Mouse (Mus musculus) urinary bladder, adult 2 months (tissue): ENCODE results near the gene Fgfr2. TPM values are rescaled to one million over a fixed set of nuclear protein-coding genes. Genes with fewer than 3 reads are reported as not detected.

ENCODE experiments used
- DNase-seq: peaks from one replicate; pipeline ENCODE4 v3.0.0; 2022; ENCODE audit warnings: low spot score
- polyA plus RNA-seq: library from polyadenylated mRNA; depleted of rRNA; stranded (reverse); fragments of >200 nt; gene quantifications from 2 replicates; pipeline ENCODE4 v1.2.3, GENCODE M21; 2012

The Fgfr2 gene
- polyA plus RNA-seq, 1 experiment = 80.2 TPM

DNA sequence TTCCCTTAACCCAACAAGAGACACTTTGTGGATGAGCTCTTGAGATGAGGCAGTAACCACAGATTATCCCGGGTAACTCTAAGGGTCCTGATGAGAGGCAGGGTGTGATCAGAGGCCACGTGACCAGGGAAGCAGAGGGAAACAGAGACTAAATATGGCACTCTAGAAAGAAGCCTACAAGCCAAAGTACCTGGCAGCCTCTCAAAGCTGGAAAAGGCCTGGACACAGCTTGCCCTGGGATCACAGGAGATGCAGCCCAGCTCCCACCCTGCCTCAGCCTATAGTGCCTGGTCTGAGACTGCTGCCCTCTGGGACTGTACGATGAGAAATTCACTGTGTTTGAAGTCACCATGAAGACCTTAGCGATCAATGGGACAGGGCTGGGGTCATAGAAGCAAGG is 889.4 kb downstream of the Fgfr2 start:
- no peak for DNase-seq

DNA sequence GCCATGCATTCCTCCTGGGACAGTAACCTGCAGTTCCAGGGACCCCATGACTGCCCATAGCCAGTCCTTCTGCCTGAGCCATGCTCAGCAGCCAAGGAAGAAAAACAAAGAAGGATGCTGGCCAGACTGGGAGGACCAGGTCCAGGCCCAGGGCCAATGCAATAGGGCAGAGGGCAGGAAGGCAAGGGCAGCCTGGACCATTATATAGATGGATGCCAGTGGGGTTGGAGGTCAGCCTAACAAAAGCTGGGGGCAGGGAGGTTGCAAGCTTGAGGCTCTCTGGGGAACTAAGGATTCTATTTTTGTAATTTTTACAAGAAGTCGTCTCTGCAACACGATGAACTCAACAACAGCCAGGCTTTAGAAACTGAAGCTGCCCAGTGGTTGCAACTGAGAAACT is 890.2 kb downstream of the Fgfr2 start:
- DNase-seq = no peak

DNA sequence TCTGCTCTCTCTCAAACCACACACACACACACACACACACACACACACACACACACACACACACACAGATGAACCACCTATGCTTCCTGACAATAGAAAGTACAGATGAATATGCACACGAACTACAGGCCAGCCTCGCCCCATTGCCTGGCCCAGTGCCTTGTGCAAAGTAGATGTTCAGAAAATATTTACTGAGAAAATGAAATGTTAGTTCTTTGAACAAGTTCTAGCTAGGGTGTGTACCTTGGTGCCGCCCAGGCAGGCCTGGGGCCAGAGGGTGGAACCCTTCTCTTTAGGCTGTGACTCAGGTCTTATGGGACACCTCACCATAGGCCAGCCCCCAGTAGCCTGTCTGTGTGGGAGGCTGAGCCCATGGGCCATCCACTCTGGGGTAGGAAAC is 891.7 kb downstream of the Fgfr2 start:
- no peak for DNase-seq

DNA sequence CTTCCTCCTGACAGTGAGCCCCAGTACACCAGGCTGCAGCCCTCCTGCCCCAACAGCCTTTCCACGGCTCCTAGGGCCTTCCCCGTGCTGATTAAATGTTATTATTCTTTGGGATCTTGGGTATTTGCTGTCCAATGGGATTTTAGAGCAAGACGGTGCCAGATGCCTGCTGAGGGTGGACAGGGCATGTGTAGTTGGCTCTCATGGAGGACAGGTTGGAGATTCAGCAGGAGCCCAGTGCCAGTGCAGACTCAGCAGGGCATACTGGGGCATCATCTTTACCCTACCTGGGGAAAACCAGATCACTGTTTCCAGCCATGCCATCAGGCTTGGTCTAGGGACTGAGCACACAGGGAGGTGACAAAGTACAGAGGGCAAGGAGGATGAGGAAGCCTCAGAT is 892.2 kb downstream of the Fgfr2 start:
- DNase-seq = no peak

DNA sequence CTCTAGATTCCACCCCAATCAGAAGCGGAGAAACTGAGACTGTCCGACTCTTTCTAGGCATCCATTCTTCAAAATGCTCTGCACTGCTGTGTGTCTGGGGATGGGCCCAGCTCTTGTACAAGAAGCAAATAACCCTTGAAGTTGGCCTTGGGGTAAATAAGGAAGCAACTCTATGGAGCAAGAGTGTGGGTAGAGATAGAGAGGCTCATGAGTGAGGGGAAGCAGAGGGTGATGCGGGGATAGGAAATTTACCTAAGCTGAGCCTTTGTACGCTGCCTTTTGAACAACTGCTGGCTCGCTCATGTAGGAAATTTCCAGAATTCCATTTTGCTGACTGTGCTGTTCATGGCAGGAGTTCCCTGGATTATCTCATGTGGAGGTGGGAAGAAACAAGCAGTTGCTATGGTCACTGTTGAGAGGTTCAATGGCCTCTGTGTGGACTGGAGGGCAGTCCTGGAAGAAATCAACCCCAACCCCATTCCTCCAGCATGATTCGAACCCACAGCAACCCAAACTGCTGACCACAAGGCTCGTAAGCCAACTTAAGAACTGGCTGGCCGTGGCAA is 896.0 kb downstream of the Fgfr2 start:
- DNase-seq = no peak

DNA sequence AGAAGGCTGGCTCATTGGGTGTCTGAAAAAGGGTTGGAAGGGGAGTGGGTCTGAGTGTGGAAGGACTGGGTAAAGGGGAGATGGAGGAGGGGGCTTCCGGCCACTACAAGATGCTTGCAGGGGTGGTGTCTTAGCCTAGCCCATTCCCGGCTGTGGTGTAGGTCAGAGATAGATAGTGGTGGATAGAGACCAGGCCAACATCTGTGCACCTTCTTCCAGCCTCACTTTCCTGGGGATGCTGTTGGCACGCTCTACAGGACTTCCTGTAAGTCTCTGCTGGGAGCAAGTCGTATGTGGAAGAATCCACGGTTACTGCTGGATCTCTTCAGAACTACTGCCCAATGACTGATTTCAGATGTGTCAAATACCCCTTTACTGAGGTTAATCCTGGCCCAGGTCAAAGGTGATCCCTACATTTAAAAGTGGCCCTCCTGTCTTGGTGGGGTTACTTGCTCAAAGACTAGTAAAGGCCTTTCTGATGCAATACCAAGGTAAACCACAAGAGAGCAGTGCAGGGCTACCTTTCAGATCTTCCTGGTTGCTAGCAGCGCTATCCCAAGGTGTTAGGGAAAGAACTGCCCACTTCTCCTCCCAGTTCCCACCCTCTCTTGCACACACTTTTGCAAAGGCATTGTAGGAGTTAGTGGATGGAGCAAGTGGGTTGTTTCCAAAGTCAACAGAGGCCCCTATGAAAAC is 896.6 kb downstream of the Fgfr2 start:
- no peak for DNase-seq

DNA sequence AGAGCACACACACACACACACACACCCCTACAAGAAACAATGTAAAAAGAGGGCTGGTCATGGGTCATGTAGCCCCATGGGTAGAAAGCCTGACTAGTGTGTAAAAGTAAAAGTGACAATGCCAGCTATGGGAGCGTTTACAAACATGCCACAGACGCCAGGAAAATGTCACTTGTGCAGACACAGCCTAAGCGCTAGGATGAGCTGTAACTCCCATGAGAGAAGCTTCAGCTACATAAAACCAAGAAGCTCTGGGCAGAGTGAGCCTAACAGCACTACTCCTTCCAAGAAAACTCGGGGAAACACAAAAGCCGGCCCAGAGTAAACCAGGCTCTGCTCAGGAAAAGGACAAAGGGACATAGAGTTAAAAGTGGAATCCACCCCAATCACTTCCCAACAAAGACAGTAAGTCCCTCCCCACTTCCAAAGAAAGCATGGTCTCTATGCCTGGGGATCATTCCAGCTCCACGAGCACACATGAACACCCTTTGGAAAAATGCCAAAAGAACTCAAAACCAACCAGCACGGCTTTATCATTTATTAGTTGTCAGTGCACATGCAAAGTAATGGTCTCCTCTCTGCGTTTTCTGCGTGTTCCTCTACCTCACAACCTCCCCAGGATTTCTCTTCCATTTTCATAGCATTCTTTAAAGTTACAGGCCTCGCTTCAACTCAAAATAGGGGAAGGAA is 899.6 kb downstream of the Fgfr2 start:
- DNase-seq = no peak

DNA sequence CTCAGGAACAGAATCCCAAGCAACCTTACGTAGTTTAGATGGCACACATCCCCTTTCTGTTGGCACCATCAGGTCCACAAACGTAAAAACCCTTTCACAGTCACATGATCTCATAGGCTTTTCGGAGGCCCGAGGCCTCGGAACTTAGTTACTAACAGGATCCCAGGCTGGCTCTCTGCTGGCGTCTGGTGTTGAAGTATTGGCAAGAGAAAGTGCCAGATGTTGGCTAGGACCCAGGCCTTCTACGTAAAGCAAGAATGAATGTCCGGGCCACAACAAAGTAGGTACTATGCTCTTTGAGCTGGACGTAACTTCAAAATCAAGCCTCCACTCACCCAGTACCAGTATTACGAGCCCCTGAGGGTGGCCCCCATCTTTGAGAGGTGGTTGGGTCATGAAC is 909.1 kb downstream of the Fgfr2 start:
- no peak for DNase-seq

DNA sequence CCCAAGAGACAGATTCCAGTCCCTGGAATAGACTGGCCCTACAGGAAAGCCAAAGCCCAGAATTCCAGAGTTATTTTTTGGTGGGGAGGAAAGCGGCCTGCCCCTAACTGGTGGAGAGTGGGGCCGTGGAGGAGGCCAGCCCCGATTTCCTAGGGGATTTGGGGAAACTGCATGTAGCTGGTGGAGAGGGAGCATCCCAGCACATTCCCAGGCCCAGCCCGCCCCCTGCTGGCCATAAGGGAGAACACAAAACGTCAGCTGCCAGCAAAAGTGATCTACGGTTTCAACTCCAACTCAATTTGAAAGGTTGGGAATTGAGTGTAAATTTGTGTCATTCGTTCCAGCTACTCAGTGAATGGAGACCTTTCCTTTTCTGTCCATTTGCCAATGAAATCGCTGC is 909.7 kb downstream of the Fgfr2 start:
- DNase-seq = peak; percentile 54

DNA sequence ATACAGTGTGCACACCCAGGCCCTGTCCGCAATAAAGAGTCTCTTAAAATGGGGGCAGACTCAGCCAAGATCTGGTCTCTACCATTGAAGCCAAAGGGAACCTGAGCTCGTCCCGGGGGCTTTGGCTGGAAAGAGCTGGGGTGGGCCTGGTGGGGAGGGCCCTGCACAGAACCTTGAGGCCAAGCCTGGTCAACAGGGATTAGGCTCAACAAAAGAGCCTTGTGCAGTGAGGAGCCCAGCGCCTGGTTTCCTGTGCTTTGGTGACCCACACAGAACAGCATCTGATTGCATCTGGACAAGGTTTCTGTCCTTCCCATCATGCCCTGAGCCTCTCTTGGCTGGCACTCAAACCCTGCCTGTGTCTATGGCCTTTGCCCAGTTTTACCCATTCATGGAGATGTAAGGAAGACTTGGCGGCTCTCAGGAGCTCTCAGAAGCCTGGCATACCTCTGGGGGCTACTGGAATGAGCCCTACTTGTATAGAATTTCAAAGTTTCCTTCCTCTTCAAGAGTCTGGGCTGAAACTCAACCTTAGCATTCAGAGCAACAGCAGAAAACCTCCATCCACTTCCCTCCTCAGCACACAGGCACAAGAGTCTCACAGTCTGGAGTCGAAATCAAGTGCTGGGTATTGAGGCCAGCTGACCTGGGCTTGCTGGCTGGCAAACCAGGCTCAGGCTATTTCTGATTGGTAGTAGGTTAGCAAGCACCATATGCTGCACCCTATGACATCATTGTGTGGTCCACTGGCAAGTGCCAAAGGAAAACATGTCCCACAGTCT is 911.0 kb downstream of the Fgfr2 start:
- DNase-seq = no peak

DNA sequence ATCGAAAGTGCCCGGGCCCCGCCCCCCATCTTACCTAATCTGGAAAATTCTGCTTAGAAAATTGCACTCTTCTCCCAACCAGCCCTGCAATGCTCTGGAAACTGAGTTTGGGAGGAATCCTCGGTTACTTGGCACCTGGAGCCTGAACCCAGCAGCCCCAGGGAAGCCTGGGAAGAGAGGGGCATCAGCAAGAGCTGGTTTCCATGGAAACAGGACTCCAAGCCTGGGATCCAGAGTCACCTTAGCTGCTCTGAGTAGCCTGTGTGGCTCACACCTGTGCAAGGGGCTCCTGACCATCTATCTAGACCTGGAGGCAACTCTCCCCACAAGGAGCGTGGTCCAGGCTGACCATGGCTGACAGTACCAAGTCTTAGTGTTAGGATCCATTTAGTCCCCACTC is 912.5 kb downstream of the Fgfr2 start:
- DNase-seq = no peak

DNA sequence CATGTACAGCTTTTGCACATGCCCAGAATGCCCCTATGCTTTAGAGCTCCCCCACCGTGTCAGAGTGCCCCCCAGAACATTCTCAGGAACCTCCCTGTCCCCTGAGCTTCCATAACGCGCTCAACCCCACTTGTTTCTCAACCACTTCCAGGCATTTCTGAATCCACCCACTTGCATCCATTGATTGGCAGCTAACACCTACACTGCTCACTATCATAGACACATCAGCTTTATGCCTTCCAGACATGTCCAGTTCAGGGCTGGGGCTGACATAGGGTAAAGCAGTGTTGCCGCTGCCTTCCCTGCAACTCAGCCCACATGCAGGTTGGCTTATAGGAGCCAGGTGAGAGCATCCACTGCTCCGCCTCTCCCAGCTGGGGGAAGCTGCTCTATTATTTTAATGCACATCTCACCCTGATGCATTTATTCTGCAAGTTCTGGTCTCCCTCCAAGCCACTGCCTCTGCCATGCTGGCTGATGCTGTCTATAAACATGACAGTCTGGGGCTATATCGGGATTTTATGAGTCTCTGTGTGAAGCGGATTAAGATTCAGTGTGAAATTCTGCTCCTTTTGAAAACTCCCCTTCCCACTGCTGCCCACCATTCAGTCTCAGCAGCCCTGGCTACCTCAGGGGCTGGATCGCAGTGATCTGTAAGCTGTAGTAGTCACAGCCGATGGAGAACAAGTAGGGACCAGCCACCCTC is 914.1 kb downstream of the Fgfr2 start:
- no peak for DNase-seq

DNA sequence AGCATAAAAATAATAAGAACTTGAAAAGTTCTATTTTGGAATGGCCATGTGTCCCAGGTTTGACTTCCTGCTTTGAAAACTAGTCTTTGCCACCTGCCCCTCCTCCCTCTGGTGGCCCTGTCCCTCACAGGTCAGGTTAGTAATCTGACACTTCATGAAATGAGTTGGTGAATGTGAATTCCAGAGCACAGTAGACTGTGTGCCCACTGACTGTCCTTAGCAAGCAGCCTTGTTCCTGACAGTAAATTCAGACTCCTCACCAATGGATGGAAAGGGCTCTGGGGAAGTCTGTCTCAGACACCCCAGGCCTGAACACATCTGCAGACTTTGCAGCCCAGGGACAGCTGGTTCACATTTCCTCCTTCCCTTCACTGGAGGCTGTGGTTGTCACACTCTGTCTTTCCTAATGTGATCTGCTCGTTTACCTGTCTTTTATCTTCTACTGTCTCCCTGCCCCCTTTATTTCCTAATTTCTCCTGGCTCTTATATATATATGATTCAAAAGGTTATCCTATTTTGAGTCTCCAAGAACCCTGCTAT is 919.0 kb downstream of the Fgfr2 start:
- DNase-seq = no peak

DNA sequence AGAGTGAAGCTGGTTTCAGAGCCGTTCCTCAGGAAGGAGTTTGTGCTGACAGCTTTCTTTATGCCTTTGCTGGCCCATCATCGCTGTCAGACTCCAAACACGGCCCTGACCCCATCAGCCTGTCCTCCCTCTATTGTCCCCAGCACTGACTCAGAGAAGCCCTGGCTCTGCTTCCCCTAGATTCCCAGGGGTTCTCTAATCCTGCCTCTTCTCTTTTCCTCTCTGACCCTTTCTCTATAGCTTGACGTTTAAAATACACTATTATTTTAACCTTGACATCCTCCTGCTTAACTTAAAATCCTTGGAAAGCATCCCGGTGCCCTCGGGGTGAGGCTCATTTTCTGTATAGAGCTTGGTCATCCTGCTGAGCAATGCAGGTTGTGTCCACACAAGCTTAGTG is 923.5 kb downstream of the Fgfr2 start:
- no peak for DNase-seq

DNA sequence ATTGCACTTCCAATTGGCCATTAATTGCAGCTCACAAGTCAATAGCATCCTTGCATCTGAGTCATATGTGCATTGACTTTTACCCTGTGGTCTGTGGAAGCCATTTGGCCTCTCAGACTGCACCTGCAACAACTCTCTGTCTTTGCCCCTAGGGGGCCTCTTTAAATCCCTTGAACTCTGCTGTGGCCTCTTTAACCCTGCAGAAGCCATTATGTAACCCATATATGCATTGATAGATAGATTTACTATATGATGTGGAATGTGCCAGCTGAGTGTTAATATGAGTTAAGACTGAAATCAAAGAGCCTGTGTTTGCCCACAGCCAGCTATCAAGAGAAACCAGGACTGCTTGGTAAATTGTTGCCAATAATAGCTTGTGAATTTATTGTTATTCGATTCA is 924.3 kb downstream of the Fgfr2 start:
- no peak for DNase-seq

DNA sequence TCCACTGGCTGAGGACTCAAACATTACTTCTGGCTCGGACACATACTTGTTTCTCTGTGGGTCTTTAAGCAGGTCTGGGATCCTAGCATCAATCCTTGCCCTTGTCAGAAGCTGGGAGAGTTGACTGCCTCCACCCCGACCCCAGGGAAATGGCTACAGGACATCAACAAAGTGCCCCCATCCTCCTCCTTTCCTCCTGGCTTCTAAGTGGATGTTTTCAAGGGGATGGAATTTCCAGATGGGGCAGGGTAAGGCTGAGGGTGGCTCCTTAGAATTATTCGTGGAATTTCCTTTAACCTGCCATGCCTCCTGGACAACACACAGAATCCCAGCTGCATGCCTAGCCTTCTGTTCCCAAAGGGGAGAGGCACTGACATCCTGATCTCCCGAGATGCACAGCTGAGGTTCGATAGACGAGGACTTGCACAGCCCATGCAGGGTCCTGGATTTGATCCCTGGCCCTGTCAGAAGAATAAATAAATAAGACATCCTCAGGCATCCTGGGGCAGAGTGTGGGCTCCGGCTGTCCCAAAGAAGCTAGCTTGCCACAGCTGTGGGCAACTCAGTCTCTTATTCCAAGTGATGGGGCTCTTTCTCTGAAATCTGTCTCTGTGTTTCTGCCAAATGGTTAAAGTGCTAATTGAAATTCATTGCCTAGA is 925.2 kb downstream of the Fgfr2 start:
- no peak for DNase-seq

DNA sequence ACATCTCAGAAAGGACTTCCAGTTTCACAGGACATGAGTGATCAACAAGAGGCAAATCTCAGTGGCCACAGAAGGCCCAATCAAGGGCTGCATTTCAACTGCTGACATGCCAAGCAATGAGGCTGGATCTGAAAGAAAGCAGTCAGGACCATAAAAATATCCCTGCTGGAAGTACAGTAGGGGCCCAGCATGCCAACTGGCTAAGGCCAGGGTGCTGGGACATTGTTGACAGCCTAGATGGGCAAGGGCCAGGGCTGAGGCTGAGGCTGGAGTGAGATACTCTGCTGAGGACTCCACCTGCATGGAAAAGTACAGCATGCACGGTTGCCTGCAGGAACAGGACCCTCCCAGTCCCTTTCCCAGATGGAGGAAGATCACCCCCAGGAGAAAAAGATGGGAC is 926.6 kb downstream of the Fgfr2 start:
- DNase-seq = no peak

DNA sequence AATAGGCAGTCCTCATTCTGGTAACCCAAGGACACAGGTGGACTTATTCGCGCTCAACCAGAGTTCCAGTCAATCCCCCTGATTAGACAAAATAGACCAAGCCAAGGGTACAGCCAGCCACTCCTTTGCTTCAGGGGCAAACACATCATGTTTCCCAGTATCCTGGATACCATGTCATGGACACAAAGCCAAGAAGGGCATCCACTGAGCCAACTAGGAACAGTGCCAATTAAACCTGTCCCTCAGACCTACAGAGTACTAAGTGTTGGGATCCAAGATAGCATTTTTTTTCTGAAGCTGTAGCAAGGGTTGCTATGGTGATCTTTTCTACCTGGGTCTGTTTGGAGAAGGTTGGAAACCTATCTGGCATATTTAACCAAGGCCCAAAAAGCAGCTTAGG is 929.5 kb downstream of the Fgfr2 start:
- no peak for DNase-seq

DNA sequence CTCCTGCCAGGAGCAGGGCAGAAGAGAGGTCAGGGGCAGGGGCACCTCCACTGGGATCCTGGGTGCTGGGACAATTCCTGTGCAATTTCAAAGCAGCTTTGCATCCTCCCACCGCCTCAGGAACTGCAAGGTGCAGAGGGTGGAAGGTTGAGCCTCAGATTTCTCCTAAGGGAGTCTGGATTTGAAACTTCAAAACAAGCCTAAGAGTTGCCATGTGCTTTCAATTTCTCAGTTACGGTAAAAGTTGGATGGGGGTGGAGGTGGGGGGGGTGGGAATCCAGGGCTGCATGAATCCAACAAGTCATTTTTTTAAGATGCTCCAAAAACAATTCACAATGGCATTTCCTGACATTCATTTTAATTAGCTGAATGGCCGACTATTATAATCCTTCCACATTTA is 935.7 kb downstream of the Fgfr2 start:
- DNase-seq = no peak

DNA sequence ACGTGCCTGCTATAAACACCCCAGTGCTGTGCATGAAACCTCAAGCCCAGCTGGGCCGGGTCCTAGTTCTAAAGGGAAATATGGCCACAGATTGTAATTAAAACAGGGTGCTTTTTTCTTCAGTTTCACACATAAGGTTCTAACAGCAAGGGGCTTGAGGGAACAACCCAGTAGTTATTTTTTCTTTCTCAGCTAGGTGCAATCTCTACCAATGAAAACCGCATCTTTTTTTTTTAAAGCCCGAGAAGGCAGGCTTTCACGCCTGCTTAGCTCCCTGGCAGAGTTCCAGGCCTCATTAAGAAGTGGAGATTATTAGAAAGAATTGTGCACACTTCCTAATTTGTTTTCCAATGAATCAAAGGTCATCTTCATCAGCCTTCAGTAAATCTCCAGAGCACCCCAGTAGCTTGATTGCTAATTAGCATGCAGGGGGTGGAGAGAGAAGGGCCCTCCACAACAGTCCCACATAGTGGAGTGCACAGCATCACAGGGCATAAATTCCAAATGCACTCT is 939.2 kb downstream of the Fgfr2 start:
- DNase-seq = no peak

DNA sequence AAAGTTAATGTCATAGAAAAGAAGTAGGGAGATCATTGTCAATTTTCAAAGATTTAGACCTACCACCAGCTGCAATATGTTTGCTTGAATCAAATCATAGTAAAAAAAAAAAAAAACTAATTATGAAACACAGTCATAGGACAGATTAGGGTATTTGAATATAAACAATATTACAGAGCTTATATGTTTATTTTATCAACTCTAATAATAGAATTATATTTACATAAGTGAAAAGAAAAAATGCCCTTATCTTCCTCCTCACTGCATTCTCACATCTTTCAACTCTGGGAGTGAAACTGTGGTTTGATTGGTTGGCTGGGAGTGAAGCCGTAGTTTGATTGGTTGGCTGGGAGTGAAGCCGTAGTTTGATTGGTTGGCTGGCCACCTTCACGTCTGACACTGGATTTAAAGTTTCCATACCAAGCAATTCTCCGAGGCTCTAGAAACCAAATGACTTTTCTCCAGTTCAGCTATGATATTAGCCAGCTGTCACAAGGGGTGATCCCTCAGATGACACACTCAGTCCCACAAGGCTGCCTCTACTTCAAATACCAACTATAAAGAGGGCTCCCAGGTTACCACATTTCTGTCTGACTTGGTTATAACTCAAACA is 941.5 kb downstream of the Fgfr2 start:
- DNase-seq = no peak
